Mouse (Mus musculus) B cell, adult 62 days (primary cell): ENCODE data around the gene Ugt1a5. TPM values are rescaled to one million over a fixed set of nuclear protein-coding genes. Genes with fewer than 3 reads are reported as not detected.

Experiments
- total RNA-seq: library from RNA; stranded (reverse); gene quantifications from 4 replicates; pipeline ENCODE4 v1.2.4, GENCODE M21; 2023

Gene Ugt1a5
- total RNA-seq, result not detected in 4 replicates

GRCm38 (mm10) chr1:88165711-88166110, at the start of gene Ugt1a5:
Gene Ugt1a5, plus strand, starts transcription at chr1:88166012.

GRCm38 (mm10) chr1:88134457-88135011, 31.3 kb upstream of the Ugt1a5 start, which contains the start of gene Ugt1a6a:
Gene Ugt1a6a, plus strand, starts transcription at chr1:88134809.

GRCm38 (mm10) chr1:88200456-88200855, 34.6 kb downstream of the Ugt1a5 start, which contains the start of gene Ugt1a2:
Gene Ugt1a2, plus strand, starts transcription at chr1:88200601.

DNA sequence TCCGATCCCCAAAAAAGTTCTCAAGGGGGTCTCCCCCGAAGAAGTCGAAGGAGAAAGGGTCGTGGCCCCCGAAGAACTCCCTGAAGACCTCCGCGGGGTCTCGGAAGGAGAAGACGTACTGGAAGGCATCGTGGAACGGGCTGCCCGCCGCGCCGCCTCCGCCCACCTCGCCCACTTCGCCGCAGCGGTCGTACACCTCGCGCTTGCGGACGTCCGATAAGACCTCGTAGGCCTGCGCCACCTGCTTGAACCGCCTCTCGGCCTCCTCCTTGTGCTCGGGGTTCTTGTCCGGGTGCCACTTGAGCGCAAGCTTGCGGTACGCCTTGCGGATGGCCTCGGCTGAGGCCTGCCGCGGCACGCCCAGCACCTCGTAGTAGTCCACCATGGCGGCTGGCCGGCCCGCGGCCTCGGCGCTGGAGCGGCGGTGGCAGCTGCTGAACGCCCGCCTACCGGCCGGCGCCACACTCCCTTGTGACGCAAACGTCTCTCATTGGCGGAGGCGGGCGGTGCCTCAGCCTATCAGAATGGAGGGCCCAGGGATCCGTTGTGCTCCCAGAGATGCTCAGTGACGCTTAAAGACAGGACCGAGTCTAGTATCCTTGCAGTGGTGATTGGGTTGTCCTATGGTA, 39.6 kb downstream of the Ugt1a5 start, which contains the start of gene Dnajb3:
Gene Dnajb3 (minus strand): TSS at position 489 of the 629 bp plus-strand sequence.

DNA sequence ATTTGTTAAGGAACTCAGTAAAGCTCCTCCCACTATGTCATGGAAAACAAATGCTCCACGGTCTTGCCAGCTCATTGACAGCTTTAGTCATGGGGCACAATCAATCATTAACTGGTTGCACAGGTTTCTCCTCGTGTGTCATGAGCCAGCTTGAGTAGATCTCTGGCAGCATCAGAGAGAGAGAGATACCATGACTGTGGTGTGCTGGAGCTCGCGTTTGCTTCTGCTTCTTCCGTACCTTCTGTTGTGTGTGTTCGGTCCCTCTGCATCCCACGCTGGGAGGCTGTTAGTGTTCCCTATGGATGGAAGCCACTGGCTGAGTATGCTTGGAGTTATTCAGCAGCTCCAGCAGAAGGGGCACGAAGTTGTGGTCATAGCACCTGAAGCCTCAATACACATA, 46.0 kb downstream of the Ugt1a5 start, which contains the start of gene Ugt1a1:
Gene Ugt1a1 (plus strand): TSS at position 148 of the 400 bp plus-strand sequence.

GRCm38 (mm10) chr1:88226670-88227379, 61.0 kb downstream of the Ugt1a5 start, which contains the start of gene Mroh2a:
Gene Mroh2a, plus strand, starts transcription at chr1:88226986.

Other genes starting within 250 kb of the Ugt1a5 start
- gene Usp40, start 157.5 kb upstream of the Ugt1a5 start, total RNA-seq, result 18.8 to 23.7 TPM (median 19.7 TPM) in 4 replicates
- gene Ugt1a10, start 110.6 kb upstream of the Ugt1a5 start, total RNA-seq, result not detected in 4 replicates
- gene Ugt1a9, start 95.2 kb upstream of the Ugt1a5 start, total RNA-seq, result not detected in 4 replicates
- gene Ugt1a8, start 78.2 kb upstream of the Ugt1a5 start, total RNA-seq, result not detected in 4 replicates
- 0.33 to 1.2 TPM in 2 of 4 replicates, not detected in the others for gene Ugt1a7c, start 71.0 kb upstream of the Ugt1a5 start, total RNA-seq
- gene Ugt1a6b, start 62.8 kb upstream of the Ugt1a5 start, total RNA-seq, result 0.33 to 0.52 TPM in 2 of 4 replicates, not detected in the others
- not detected in 4 replicates for gene Ugt1a6a, start 31.2 kb upstream of the Ugt1a5 start, total RNA-seq
- gene Ugt1a2, start 34.6 kb downstream of the Ugt1a5 start, total RNA-seq, result not detected in 4 replicates
- 1.4 to 1.7 TPM in 2 of 4 replicates, not detected in the others for gene Dnajb3, start 39.8 kb downstream of the Ugt1a5 start, total RNA-seq
- gene Ugt1a1, start 45.9 kb downstream of the Ugt1a5 start, total RNA-seq, result not detected in 4 replicates
- 0.12 to 0.67 TPM (median 0.44 TPM) in 4 replicates for gene Mroh2a, start 61.0 kb downstream of the Ugt1a5 start, total RNA-seq
- gene Hjurp, start 111.6 kb downstream of the Ugt1a5 start, total RNA-seq, result 64.8 to 74.5 TPM (median 71.7 TPM) in 4 replicates
- not detected in 4 replicates for gene Trpm8, start 111.6 kb downstream of the Ugt1a5 start, total RNA-seq
- gene Spp2, start 240.9 kb downstream of the Ugt1a5 start, total RNA-seq, result not detected in 4 replicates